Mouse (Mus musculus) fibroblast of lung, adult 2 months (primary cell): ENCODE measurements at regions not wholly inside any gene's neighbourhood (a gene's known extent, or its start where the extent isn't known, plus 50 kb on each side); places are given as distances from the start of the nearest gene placed in this dataset.

Source experiments
- DNase-seq: peaks from one replicate; pipeline ENCODE4 v3.0.0-alpha.2; 2011; ENCODE audit warnings: low read depth

GRCm38 (mm10) chr2:21129621-21130020, 75.5 kb downstream of the Enkur start:
- DNase-seq, result no peak

DNA sequence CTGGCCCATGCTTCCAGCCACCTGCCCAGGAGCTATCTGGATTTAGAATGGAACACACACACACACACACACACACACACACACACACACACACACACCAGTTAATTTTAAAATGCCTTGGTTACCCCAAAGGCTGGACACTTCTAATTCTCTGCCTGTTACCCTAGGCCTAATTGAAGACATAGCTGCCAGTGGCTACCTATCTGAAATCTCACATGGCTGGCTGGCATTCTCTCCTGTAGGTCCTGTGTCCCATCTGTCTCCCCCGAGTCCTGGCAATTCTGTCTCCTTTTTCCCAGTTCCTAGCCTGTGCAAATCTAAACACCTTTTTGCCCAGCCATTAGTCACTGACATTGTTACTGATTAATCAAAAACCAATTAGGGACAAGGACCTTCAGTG, 78.6 kb downstream of the Enkur start:
- DNase-seq, result no peak

DNA sequence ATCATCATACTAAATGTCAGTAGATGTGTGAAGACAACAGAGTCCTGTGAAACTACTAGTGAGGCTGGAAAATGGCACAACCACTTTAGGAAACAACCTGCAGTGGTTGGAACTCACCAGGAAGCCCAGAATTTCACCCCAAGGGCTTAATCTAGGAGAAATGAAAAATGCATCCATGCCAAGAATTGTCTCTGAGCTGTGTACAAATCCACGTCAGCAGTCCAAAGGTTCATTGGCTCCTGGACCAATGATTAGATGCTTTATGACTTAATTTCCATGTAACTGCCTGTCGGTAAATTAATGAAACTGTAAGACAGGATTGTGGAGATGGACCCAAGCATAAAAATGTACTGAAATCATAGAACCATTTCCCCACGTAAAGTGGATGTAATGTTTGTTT, 82.7 kb downstream of the Enkur start:
- DNase-seq, result no peak

GRCm38 (mm10) chr2:21121663-21122062, 83.5 kb downstream of the Enkur start:
- DNase-seq, result no peak

DNA sequence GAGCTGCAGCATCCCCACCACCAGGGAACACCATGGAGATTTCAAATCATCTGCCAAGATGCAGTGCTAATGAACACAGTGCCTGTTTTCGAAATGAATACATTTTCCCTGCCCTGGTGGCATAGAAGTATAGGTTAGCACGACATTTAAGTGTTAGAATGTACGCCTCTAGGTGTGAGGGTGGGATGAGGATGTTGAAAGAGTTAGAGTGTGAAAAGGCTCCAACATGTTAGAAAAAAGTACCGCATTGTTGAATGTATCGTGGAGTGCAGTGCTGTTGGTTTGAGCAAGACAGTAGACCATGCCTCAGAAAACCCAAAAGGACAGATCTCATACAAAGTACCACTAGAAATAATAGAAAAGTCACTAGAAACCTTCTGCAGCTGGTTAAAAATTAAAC, 88.3 kb downstream of the Enkur start:
- no peak for DNase-seq

- no peak for DNase-seq
These were observed 93.6 kb downstream of the Enkur start for GRCm38 (mm10) chr2:21111527-21111926.

- DNase-seq, result no peak
These were observed 104.8 kb downstream of the Enkur start for GRCm38 (mm10) chr2:21100248-21100808.

DNA sequence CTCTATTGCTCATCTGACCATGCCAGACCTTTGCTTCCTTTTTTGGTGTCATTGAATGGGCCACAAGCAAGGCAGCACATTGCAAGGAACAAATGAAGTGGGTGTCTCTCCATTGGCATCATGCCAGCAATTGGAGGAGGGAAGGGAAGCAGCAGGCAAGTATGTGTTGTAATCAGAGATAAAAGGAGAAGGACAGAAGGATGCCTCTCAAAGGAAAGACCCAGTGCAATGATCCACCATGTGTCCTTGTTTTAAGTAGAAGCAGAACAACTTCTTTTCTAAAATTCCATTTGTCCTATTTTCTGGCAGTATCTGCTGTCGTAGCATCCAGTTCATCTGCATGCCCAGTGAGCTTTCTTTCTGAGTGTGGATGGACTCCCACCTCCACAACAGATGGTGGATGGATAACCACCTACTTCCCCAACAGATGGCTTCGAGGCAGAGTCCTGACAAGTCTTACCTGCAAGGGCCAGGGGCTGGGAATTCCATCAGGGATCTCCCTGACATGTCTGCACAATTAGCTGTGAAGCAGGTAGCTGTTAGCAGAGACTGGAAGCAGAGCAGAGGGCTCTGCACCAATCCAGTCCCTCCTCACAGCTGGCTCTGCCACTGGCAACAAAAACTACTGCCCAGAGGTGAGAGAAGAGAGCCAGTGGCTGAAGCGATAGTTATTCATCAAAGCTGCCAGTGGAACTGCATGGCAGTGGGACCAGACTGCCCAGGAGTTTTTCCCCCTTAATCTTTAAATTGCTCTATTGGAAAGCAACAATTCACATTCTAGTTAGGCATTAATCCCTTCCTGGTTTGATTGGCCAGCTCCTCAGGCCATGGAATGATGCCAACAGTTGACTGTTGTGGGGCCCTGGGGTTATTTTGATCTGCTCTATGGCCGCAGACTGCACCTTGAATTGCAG, 113.8 kb downstream of the Enkur start:
- DNase-seq, result no peak

DNA sequence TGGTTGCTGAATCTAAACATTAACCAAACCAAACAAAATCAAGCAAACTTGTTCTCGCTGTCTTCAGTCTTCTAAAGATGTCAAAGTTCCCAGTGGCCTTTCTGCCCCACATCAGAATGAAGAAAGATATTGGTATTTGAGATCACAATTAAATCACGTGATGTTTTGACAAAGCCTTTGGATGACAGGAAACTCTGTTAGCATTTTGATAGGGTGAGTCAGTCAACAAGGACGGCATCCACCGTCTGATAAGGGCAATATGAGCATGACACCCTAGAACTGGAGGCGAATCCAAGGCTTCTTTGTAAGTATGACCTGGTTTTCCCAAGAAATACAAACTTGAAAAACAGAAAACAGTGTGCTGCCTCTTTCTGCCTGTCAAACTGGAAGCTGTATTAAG, 116.8 kb upstream of the Arhgap21 start:
- DNase-seq, result no peak

- DNase-seq, result no peak
These were observed 98.7 kb upstream of the Arhgap21 start for GRCm38 (mm10) chr2:21067292-21067850.

GRCm38 (mm10) chr2:21060347-21060650, 91.6 kb upstream of the Arhgap21 start:
- DNase-seq, result no peak

DNA sequence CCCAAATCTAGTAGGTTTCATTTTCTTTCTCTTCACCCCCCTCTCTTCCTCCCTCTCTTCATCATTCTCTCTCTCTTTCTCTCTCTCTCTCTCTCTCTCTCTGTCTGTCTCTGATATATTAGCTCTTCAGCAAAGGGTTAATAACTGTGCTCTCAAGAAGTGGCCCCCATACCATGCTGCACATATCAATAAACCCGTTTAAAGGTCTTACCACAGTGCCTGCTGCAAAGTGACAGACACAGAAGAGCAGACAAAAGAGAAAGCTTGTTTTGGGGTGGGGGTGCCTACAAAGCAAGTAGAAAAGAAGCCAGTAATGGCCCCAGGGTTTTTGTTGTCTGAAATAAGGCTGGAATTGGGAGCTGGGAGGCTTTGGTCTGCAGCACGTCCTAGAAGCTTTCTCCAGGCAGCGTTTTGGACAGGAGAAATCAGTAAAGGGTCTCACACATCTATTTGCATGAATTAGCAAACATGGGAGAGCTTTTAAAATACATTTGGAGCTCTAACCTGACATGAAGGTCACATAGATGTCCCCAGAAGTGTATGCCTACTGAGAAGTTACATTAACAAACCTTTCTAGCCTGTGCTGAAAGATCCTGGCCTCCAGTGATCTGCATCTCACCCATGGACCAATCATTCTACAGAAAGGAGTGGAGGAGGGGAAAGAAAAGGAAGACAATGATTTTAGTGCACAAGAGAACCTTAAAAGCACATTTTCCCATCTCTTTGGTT, 91.1 kb upstream of the Arhgap21 start:
- DNase-seq, result no peak

GRCm38 (mm10) chr2:21058940-21059339, 90.3 kb upstream of the Arhgap21 start:
- no peak for DNase-seq

DNA sequence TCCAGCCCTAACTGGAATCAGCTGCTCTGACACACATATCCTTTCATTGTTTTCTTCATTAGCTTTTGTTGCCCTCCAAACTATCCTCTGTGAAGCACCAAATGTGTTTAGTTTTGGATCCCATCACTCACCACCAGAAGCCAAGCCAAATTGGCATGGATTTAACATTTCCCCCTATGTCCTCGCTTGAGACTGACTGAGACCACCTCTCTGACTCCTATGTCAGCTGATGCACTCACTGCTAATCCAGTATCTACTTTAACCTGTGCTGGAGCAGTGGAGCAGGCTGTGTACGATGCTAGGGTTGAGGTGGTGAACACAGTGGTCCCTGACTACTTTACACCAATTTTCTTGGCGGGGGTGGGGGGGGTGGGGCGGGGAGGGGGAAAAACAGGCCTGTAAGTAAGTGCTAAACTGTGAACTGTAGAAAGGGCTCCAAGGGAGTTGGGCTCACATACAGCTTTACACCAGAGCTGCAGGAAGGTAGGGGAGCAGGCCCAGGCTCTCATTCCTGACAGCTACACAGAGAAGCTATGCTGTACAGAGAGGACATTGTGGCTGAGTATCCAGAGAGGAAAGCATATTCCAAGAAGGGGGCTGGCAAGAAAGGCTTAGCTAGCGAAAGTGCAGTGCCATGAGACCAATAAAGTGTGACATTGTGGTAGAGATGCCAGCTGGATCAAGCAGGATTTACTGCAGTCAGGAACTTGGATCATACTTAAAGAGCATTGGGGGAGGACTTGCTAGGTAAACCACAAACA, 87.9 kb upstream of the Arhgap21 start:
- DNase-seq, result no peak

GRCm38 (mm10) chr2:21055416-21055815, 86.7 kb upstream of the Arhgap21 start:
- no peak for DNase-seq

GRCm38 (mm10) chr2:21054325-21055082, 85.8 kb upstream of the Arhgap21 start:
- DNase-seq, result no peak

DNA sequence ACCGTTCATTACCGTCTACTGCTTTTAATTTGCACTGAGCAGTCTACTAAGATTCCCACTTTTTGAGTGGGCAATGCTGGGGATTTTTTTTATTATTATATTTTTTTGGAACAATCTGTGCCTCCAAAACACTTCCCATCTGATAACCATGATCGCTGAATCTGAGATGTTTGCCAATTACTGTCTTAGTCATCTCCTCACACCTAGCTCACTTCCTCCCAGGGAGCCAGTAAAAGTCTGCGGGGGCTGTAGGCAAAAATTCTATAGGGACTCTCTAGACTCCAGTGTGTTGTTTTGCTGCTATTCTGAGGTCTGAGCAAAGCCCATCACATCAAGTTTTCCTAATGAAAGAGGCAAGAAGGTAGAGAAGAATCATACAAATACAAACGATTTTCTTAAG, 84.9 kb upstream of the Arhgap21 start:
- no peak for DNase-seq

DNA sequence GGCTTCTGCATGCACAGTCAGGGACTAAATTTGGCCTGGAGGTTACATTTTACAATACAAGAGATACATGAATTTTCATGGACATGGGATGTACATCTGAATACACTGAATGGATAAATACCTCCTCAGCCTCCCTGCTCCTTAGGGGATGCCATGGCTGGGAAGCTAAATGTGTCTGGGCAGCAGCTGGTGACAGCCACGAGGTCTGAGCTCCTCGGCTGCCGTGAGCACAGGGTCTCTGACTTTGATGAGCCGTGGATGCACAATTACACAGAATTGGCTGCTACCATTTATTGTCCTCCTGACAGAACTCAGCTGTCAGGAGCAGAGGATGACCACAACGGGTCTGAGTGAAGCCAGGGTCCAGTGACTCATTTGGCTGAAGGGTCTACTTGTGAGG, 80.3 kb upstream of the Arhgap21 start:
- DNase-seq, result no peak

DNA sequence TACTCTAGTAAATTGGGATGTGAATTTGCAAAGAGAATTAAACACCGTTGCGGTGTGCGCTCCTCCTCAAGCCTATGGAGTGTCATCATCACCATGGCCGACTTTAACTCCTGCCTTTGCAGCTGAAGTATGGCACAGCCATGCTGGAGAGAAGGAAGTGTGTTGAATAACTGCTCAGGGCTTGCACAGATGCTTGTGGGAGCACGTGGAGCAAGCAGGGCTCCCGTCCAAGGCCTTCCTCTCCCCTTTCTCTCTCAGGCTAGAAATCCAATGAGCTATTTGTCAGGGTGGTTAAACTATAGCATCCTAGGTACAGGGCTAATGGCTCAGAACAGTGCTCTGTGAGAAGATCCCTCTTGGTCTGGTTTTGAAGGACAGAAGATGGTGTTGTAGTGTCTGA, 79.5 kb upstream of the Arhgap21 start:
- no peak for DNase-seq

DNA sequence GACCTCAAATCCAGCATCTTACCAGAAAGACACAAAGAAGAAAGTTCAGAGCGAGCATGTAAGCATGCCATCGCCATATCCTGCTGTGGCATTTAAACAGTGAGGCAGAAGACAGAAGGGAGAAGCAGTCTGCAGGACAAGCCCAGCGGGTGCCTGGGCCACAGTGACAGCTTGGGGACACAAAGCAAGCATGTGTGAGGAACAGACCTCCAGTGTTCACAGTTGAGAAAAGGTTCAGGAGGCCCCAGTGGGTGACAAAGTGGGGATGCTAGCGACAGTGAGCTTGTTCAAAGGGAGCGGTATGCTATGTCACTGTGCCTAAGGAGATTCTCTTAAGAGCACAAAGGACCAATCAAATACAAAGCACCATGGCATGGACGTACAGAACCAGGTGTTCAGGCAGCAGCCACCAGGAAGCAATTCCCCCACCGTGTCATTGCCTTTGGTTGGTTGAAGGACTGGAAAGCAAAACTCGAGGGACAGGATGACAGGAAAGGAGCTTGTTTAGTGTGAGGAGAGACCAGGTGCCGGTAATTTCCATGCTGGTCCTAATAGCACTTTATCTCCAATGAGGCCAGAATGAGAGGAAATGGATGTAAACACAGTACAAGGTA, 77.9 kb upstream of the Arhgap21 start:
- no peak for DNase-seq

DNA sequence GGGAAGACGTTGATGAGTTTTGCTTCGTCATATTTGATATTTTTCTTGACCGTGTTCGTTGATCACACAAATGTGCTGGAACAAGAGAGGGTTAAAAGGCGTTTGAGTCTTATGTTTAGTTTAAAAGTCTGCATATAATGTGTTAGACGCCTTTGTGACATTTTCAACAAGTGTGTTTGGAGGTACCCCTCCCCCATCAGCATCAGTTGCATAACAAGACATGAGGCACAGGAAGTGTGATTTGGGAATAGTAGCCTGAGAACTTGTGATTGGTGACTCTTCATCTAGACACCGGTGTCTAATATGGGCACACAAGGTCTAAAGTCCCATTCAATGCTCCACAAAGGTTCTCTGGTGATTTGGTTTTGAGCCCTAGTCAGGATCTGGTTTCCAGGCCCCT, 76.1 kb upstream of the Arhgap21 start:
- DNase-seq, result no peak
